Mouse (Mus musculus) skeletal muscle tissue, adult 2 months (tissue): ENCODE measurements around the gene Ctsq.
"Not testable (repeated sequence)": the region's sequence is repeated elsewhere in the genome, so short reads cannot be mapped to it uniquely, and the experiment has no call there.

ENCODE experiments used
- DNase-seq: peaks from one replicate; pipeline ENCODE4 v3.0.0-alpha.2; 2012; ENCODE audit warnings: low read depth, low spot score

Gene Ctsq

DNA sequence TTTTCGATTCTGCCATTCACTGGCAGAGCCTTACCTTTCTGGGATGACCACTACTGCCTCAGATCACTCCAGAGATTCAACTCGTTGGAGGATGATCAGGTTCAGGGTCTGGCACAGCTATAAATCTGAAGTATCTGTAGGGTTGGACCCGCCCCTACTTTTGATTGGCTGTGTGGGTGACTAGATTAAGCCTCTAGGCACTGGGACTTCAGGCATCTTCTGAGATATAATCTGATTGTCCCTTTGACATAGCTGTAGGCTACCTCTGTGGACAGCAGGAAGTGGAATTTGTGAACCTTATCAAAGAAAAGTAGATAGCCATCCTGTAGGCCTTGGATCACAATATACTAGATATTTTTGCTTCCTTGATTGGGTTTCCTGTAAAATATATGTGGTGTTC lies at the start of gene Ctsq:
Ctsq (minus strand) TSS at position 101 of the 400 bp plus-strand sequence.
- DNase-seq = no peak

DNA sequence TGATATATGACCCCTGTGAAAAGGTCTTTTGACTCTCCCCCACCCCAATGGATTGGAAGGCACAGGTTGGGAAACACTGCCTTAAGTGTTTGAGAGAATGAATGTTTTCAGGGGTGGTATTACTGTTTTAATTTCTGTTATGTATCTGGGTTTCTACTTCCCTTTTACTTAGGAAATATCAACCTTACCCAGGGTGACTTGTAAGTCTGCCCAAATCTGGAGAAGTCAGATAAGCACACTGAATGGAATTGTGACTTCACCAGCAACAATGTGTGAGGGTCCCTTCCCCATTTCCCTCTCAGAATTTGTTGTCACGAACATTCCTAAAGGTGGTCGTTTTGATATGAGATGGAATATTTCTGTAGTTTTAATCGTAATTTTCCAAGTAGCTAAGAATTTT lies 17.6 kb downstream of the Ctsq start:
- no peak for DNase-seq

DNA sequence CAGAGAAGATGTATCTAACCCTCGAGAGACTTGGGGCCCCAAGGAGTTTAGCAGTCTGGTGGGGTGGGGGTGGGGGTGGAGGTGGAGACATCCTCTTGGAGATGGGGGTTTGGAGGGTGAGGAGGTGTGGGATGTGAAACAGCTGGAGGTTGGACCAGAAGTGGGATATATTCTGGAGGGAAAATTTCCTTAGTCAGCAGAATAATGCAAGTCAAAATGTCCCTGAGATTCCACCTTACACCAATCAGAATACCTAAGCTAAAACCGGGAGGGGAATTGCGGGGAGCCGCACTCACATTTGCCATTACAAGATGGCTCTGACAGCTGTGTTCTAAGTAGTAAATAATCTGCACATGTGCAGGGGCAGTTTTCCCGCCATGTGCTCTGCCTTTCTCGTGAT lies 18.6 kb downstream of the Ctsq start:
- DNase-seq = no peak

DNA sequence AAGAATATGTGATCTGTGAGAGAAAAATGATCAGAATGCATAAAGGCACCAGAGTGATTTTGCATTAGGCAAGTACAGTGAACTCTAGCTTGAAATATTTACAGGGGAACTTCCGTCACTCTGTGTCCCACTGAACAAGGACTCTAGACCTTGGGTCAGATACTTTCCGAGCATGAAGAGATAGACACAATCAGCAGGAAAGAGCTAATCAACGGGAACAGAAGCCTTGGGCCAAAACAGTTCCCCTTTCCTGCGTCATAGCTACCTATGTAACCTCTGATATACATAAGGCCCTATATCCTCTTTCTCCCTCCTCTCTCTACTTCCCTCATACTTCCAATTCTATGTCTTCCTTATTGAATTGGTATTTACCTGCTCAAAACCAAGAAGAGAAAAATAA lies 30.3 kb downstream of the Ctsq start:
- DNase-seq = no peak

DNA sequence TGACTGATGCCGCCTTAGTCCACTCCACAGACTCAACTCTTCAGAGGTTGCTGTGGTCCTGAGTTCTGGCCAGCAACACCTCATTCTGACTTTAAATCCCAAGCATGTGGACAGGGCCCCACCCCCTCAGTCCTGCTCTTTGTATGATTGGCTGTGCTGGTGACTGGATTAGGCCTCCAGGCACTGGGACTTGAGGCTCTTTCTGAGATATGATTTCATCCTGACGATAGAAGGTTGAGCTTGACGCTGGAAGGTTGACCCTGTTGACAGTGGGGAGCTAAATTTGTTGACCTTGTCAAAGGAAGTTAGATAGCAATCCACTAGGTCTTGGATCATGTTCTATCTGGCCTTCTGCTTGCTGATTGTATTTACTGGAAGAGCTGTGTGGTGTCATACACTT lies 34.6 kb downstream of the Ctsq start, which contains the start of gene Ctsj:
Ctsj (minus strand) TSS at position 101 of the 400 bp plus-strand sequence.
- DNase-seq = no peak

DNA sequence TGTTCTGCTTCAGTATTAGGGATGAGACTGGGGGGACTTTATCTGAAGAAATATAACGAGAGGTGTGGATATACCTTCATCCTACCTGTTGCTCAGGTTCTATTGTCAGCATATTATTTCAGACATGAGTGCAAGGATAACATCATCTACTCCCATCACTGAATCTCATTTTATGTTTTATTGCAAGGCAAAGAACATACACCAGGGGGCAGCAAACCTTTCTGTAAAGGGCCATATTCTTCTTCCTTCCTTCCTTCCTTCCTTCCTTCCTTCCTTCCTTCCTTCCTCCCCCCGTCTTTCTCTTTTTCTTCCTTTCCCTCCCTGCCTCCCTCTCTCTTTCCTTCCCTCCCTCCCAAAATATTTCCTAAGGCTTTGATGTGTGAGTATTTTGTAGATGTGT lies 42.8 kb downstream of the Ctsq start:
- no peak for DNase-seq

DNA sequence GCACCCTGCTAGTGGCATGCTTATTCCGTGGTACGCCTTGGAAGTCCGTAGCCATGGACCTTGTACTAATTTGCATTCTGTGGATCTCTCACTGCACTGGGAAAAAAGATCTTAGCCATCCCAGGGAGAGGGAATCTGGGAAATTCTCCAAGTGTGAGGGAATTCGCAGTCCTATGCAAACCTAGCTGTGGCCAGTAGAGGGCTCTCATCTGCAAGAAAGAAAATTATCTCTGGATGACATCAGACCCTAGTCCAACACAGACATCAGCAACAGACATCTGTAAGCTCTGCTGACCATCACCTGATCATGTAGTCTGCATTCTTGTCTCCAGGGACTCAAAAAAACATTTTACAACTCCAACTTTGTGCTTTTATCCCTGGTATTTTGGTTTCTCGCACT lies 53.5 kb downstream of the Ctsq start:
- DNase-seq = not testable (repeated sequence)
